Mouse (Mus musculus) brain, adult 2 months (tissue): ENCODE results near the gene Rufy3.

Experiments
- DNase-seq: peaks from one replicate; pipeline ENCODE4 v3.0.0; 2011; ENCODE audit warnings: low read depth, low spot score

Rufy3 gene

GRCm38 (mm10) chr5:88684226-88684625, 119.4 kb downstream of the Rufy3 start:
- no peak for DNase-seq

- DNase-seq, result no peak
These were observed 120.5 kb downstream of the Rufy3 start for GRCm38 (mm10) chr5:88685306-88685705.

- DNase-seq, result no peak
These were observed 121.0 kb downstream of the Rufy3 start for GRCm38 (mm10) chr5:88685745-88686299.

GRCm38 (mm10) chr5:88687996-88688406, 123.2 kb downstream of the Rufy3 start:
- peak; percentile 59 for DNase-seq

GRCm38 (mm10) chr5:88688583-88689187, 123.8 kb downstream of the Rufy3 start:
- no peak for DNase-seq

GRCm38 (mm10) chr5:88689279-88689938, 124.6 kb downstream of the Rufy3 start:
- peak; percentile 86 for DNase-seq

- no peak for DNase-seq
These were observed 126.1 kb downstream of the Rufy3 start for GRCm38 (mm10) chr5:88690681-88691505.

- no peak for DNase-seq
These were observed 126.8 kb downstream of the Rufy3 start for GRCm38 (mm10) chr5:88691506-88692095.

- DNase-seq, result no peak
These were observed 127.7 kb downstream of the Rufy3 start for GRCm38 (mm10) chr5:88692586-88692985.

GRCm38 (mm10) chr5:88693057-88693456, 128.2 kb downstream of the Rufy3 start:
- no peak for DNase-seq

GRCm38 (mm10) chr5:88697291-88697690, 132.5 kb downstream of the Rufy3 start:
- DNase-seq, result peak; percentile 79

- no peak for DNase-seq
These were observed 134.5 kb downstream of the Rufy3 start for GRCm38 (mm10) chr5:88699251-88699913.
